Mouse (Mus musculus) thymus, postnatal 36 days (tissue): ENCODE measurements around the gene Fam20b.

Experiments used
- DNase-seq, 2 experiments: peaks; one replicate each; pipeline ENCODE4 v3.0.0; 2022; ENCODE audit warnings: mixed read lengths in 2 of 2

Gene Fam20b

GRCm38 (mm10) chr1:156727234-156728108, 8.6 kb upstream of the Fam20b start:
- DNase-seq: no peak

- DNase-seq: no peak
These were observed 3.2 kb upstream of the Fam20b start for GRCm38 (mm10) chr1:156722089-156722488.

- DNase-seq: no peak
These were observed 1.2 kb upstream of the Fam20b start for GRCm38 (mm10) chr1:156720046-156720445.

GRCm38 (mm10) chr1:156718286-156718949, 468 bp downstream of the Fam20b start:
- DNase-seq: no peak

- DNase-seq: no peak
These were observed 1.1 kb downstream of the Fam20b start for GRCm38 (mm10) chr1:156717751-156718285.

- DNase-seq: no peak
These were observed 2.2 kb downstream of the Fam20b start for GRCm38 (mm10) chr1:156716681-156717080.

GRCm38 (mm10) chr1:156710472-156711098, 8.3 kb downstream of the Fam20b start:
- peak; percentile 25 to 32 for DNase-seq

GRCm38 (mm10) chr1:156708672-156709071, 10.2 kb downstream of the Fam20b start:
- DNase-seq: no peak

GRCm38 (mm10) chr1:156705696-156706285, 13.1 kb downstream of the Fam20b start:
- no peak for DNase-seq

- no peak for DNase-seq
These were observed 15.4 kb downstream of the Fam20b start for GRCm38 (mm10) chr1:156703444-156703843.

GRCm38 (mm10) chr1:156702151-156702550, 16.7 kb downstream of the Fam20b start:
- DNase-seq: no peak

- no peak for DNase-seq
These were observed 32.7 kb downstream of the Fam20b start for GRCm38 (mm10) chr1:156686025-156686661.

GRCm38 (mm10) chr1:156679599-156679998, 39.3 kb downstream of the Fam20b start:
- no peak for DNase-seq

- no peak for DNase-seq
These were observed 41.7 kb downstream of the Fam20b start for GRCm38 (mm10) chr1:156677230-156677629.

- no peak for DNase-seq
These were observed 42.3 kb downstream of the Fam20b start for GRCm38 (mm10) chr1:156676596-156676995.

- DNase-seq: peak; percentile 48 to 52
These were observed 42.7 kb downstream of the Fam20b start for GRCm38 (mm10) chr1:156676171-156676570.

GRCm38 (mm10) chr1:156674195-156675000, 44.5 kb downstream of the Fam20b start, which contains the start of gene Tor3a:
TSS of gene Tor3a (minus strand) at chr1:156674356.
- DNase-seq: peak; percentile 60 to 70

- peak; percentile 39 to 48 for DNase-seq
These were observed 45.3 kb downstream of the Fam20b start for GRCm38 (mm10) chr1:156673476-156674194.

- peak; percentile 37 to 67 for DNase-seq
These were observed 46.0 kb downstream of the Fam20b start for GRCm38 (mm10) chr1:156672720-156673475.

- no peak for DNase-seq
These were observed 47.0 kb downstream of the Fam20b start for GRCm38 (mm10) chr1:156671921-156672320.
